Mouse (Mus musculus): ENCODE data around the gene Ckap2l.

The Ckap2l gene

GRCm38 (mm10) chr2:129265316-129265715 is 31.7 kb downstream of the Ckap2l start:
- in situ Hi-C loops (cut with MboI), result loop anchor here (25.0 kb wide), 1 partner anchor 328 kb away; the partner anchor contains the start of gene Zc3h8

GRCm38 (mm10) chr2:129263073-129263472 is 33.9 kb downstream of the Ckap2l start:
- in situ Hi-C loops (cut with MboI), result loop anchor here (25.0 kb wide), 1 partner anchor 326 kb away; the partner anchor contains the start of gene Zc3h8

- in situ Hi-C loops (cut with MboI), result loop anchor here (25.0 kb wide), 1 partner anchor 324 kb away; the partner anchor contains the start of gene Zc3h8
Measured at GRCm38 (mm10) chr2:129261151-129261794, 35.7 kb downstream of the Ckap2l start.

- in situ Hi-C loops (cut with MboI), result loop anchor here (25.0 kb wide), 1 partner anchor 323 kb away; the partner anchor contains the start of gene Zc3h8
Measured at GRCm38 (mm10) chr2:129260646-129261045, 36.4 kb downstream of the Ckap2l start.

DNA sequence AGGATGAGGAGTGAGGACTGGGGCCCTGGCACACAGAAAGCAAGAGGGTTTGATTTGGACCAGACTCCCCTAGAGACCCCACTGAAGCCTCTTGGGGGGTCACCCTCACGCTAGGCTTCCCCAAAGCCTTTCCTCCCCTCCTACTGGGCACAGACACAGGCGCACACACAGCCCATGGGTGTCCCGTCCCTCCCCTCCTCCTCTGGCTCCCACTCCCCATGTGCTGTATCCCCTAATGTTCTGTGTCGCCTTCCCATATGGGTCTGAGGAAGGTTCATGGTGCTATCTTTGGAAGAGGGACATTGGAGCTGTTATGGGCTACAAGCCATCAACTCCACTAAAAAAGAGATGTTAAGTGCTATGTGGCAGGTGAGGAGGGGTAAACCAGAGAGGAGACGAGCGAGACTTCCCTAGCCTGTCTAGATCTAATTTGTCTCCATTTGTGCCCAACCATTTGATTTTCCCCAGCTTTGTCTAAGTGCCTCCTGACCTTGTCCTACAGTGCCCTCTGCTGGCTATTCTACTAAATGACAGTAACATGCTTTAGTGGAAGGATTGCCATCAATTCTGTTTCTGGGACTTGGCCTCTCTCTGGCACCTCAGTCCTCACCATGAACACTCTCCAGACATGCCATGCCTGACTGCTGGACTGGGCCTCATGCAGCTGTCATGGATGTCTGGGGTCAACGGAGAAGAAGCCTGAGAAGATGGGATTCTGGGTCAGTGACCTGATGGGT is 38.4 kb downstream of the Ckap2l start:
- in situ Hi-C loops (cut with MboI), result loop anchor here (10.0 to 25.0 kb wide), 2 partner anchors 84 to 321 kb away; partner anchors contain the start of gene Zc3h8

GRCm38 (mm10) chr2:129258056-129258455 is 39.0 kb downstream of the Ckap2l start:
- in situ Hi-C loops (cut with MboI), result loop anchor here (10.0 to 25.0 kb wide), 2 partner anchors 83 to 321 kb away; partner anchors contain the start of gene Zc3h8

DNA sequence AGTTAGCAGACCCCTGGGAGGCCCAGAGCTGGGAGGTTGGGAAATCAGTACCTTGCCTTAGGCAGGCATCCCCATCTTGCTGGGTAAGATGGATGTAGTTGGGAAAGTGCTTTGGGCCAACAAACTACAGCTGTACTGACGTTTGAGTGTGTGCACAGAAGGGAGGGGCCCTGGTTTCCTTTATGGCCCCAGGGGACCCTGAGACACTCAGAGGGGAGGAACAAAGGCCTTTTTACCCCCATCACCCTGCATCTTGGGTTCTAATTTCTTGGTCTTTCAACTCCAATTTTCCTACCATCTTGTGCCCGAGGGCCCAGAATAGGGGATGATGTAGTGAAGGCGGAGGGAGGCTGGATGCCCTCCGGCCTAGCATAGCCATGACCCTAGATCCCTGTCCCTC is 41.0 kb downstream of the Ckap2l start:
- in situ Hi-C loops (cut with MboI), result loop anchor here (10.0 to 25.0 kb wide), 2 partner anchors 81 to 319 kb away; partner anchors contain the start of gene Zc3h8

DNA sequence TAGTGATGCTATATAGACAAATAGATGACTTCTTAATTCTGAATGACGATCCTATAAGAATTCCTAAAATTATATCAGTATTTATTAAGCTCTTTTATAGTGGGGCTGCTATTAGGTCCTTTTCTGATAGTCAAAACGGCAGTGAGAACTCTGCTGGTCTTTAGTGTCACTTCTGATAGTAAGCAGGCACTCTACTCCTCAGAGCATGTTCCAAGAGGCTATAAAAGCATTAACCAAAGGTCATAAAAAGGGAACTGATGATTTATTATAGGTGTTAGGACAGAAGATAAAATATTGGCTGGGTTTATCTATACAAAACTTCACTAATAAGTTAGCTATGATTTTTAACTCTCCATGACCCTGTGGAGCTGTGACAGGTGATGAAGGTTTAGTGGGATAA is 42.9 kb downstream of the Ckap2l start:
- in situ Hi-C loops (cut with MboI), result loop anchor here (10.0 to 25.0 kb wide), 2 partner anchors 79 to 317 kb away; partner anchors contain the start of gene Zc3h8

- in situ Hi-C loops (cut with MboI), result loop anchor here (10.0 to 25.0 kb wide), 2 partner anchors 79 to 316 kb away; partner anchors contain the start of gene Zc3h8
Measured at GRCm38 (mm10) chr2:129253631-129253970, 43.4 kb downstream of the Ckap2l start.

- in situ Hi-C loops (cut with MboI), result loop anchor here (10.0 to 25.0 kb wide), 2 partner anchors 78 to 316 kb away; partner anchors contain the start of gene Zc3h8
Measured at GRCm38 (mm10) chr2:129252836-129253630, 44.0 kb downstream of the Ckap2l start.

- in situ Hi-C loops (cut with MboI), result no loop called here
Measured at GRCm38 (mm10) chr2:129249321-129249720, 47.7 kb downstream of the Ckap2l start.

DNA sequence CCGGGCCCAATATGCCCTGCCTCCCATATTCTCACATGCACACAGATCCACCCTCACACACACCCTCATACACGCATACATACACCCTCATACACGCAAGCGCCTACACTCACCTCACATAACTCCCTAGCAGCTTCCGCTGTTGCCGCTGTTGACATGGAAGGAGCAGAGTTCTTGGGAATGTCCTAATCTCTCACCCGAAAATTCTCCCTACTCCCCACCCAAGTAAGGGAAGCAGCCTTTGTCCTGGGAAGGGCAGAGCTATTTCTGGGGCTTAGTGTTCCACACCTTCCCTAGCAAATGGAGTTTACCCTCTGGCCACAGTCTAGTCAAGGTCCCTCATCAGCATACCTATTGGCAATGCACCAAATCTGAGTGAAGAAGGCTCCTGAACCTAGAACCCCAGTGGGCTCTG is 49.3 kb downstream of the Ckap2l start:
- in situ Hi-C loops (cut with MboI), result no loop called here

DNA sequence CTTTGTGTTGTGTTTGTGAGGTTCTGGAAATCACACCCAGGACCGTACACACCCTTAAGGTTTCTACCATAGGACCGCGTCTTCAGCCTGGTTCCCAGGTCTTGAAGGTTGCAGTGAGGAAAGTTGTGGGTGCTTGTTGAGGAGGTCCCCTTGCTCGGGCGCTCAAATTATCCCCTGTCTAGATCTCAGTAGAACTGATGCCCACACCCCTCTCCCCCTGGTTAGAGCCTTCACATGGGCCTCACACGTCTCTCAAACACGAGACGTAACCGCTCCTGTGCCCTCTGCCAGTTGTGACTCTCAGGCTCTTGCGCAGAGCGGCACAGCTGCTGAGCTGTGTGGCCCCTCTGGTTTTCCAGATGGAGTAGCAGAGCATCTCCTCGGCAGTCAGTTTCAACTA is 50.1 kb downstream of the Ckap2l start:
- in situ Hi-C loops (cut with MboI), result no loop called here

DNA sequence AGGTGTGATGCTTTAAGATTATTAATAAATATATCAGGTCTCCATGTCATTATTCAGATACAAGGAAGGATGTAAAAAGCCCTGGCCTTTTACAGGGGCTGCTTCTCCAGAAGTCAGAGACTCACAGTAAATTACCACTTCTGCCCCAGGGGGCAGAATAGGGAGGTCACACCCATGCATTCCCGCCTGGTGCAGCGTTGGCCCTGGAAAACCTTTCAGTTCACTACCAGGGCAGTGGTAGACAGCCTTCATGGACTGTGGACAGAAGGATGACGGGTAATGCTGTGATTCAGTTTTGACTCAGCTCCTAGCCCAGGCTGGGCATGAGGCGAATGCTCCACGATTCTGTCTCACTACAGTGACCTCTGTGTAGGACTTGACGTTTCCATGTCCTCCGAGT is 50.6 kb downstream of the Ckap2l start:
- in situ Hi-C loops (cut with MboI), result no loop called here

GRCm38 (mm10) chr2:129245618-129246017 is 51.4 kb downstream of the Ckap2l start:
- in situ Hi-C loops (cut with MboI), result no loop called here

GRCm38 (mm10) chr2:129244446-129245120 is 52.4 kb downstream of the Ckap2l start:
- in situ Hi-C loops (cut with MboI), result no loop called here

- in situ Hi-C loops (cut with MboI), result no loop called here
Measured at GRCm38 (mm10) chr2:129243786-129244185, 53.2 kb downstream of the Ckap2l start.

- in situ Hi-C loops (cut with MboI), result no loop called here
Measured at GRCm38 (mm10) chr2:129243005-129243404, 54.0 kb downstream of the Ckap2l start.

DNA sequence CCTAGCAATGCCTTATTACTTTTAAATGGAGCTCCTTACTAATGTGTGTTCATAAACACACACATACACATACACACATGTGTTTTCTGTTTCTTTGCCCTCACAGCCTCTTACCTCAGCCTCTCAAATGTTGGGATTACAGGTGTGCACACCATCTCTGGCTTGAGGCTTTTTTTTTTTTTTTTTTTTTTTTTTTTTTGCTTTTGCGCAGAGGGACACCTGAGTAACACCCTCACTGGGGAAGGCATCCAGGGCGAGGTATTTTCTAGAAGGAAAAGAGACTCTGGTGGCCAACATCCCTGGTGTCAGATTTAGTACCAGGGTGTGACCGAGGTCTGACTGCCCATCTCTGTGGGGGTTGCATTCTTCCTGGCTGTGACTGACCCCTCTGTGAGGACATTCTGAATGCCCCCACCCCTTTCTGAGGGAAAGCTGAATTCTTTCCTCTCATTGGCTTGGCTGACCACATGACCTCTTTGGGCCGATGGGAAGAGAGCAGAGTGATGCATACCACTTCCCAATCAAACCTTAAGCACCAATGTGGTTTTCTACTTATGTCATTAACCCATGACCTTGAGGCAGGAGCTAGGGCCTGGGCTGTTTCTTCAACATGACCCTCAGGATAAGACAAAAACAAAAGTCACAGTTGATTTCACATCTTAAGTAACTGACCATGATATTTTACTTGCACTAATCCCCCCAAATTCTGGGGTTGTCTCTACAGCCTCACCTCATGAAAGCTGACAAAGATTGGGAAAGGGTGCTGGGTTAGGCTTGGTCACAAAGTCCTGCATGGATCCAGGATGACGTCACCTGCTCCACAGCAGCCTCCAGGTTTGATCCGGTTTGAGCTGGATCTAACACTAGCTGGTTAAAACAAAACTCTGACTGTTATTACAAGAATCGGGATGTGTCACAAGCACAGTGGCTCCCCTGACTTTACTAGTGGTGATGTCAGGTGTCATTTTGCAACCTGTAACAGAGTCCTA is 54.9 kb downstream of the Ckap2l start:
- in situ Hi-C loops (cut with MboI), result no loop called here
